Mouse (Mus musculus) CH12.LX (cell line): Measurements from ENCODE around the gene Cnst. TPM values are rescaled to one million over a fixed set of nuclear protein-coding genes. Genes with fewer than 3 reads are reported as not detected.

Experiments
- DNase-seq: peaks from one replicate; pipeline ENCODE4 v3.0.0-alpha.2; 2013; ENCODE audit errors: extremely low read depth
- H3K27ac ChIP-seq: 2 replicates; pipeline ENCODE4 v1.5.1; 2012; ENCODE audit warnings: low read depth, mild to moderate bottlenecking, control low read depth, moderate library complexity; ENCODE audit not compliant: insufficient read depth
- H3K27me3 ChIP-seq: replicated peaks from 2 replicates; pipeline ENCODE3; 2012; ENCODE audit warnings: inconsistent platforms
- H3K36me3 ChIP-seq, 2 experiments: replicated peaks in 1 of 2; 2 replicates each; pipeline versions ENCODE3 to v1.6.1; 2012; ENCODE audit warnings: inconsistent platforms in 1 of 2, low read length in 1 of 2, mild to moderate bottlenecking in 1 of 2, mixed read lengths in 1 of 2, moderate library complexity in 1 of 2; ENCODE audit not compliant: control insufficient read depth in 1 of 2, insufficient read depth in 1 of 2
- H3K4me1 ChIP-seq, 2 experiments: 2 replicates each; pipeline ENCODE4 v1.6.1; 2012; ENCODE audit warnings: inconsistent platforms in 1 of 2, moderate library complexity in 1 of 2; ENCODE audit not compliant: insufficient read depth in 2 of 2, control insufficient read depth in 1 of 2
- H3K4me2 ChIP-seq: 2 replicates; pipeline ENCODE4 v1.6.1; 2012; ENCODE audit warnings: low read depth, mild to moderate bottlenecking, control low read depth; ENCODE audit not compliant: poor library complexity, insufficient read depth, severe bottlenecking
- H3K4me3 ChIP-seq, 3 experiments: fragments of 150-350 bp in 1 of 3; sonication (generic) in 1 of 3; replicated peaks in 1 of 3; 2 replicates each; pipeline versions ENCODE3 to v1.5.1; 2011 to 2012; ENCODE audit warnings: low read depth in 2 of 3, low read length in 2 of 3, mild to moderate bottlenecking in 2 of 3, moderate library complexity in 2 of 3, control low read depth in 1 of 3, improper control_type of control experiment in 1 of 3, inconsistent platforms in 1 of 3, mixed read lengths in 1 of 3; ENCODE audit not compliant: poor library complexity in 1 of 3
- H3K79me2 ChIP-seq: replicated peaks from 2 replicates; pipeline ENCODE4 v1.6.1; 2012; ENCODE audit warnings: mild to moderate bottlenecking, moderate library complexity; ENCODE audit not compliant: control insufficient read depth, poor library complexity, insufficient read depth, severe bottlenecking; ENCODE audit errors: extremely low read depth
- H3K9ac ChIP-seq: 2 replicates; pipeline ENCODE4 v1.6.1; 2012; ENCODE audit warnings: low read depth, mild to moderate bottlenecking, control low read depth, moderate library complexity; ENCODE audit not compliant: insufficient read depth
- H3K9me3 ChIP-seq: replicated peaks from 2 replicates; pipeline ENCODE3; 2012; ENCODE audit warnings: low read length, inconsistent platforms, mixed read lengths
- BHLHE40 ChIP-seq: IDR thresholded peaks from 2 replicates; pipeline ENCODE4 v1.6.1; 2011; ENCODE audit warnings: mild to moderate bottlenecking, low read depth, low read length, improper control_type of control experiment
- CHD1 ChIP-seq: IDR thresholded peaks from 2 replicates; pipeline ENCODE4 v1.6.1; 2012; ENCODE audit warnings: low read depth, low read length, improper control_type of control experiment, inconsistent platforms
- CHD2 ChIP-seq: IDR thresholded peaks from 2 replicates; pipeline ENCODE4 v1.6.1; 2011; ENCODE audit warnings: low read length, improper control_type of control experiment
- E2F4 ChIP-seq: IDR thresholded peaks from 2 replicates; pipeline ENCODE4 v1.6.1; 2011; ENCODE audit warnings: low read depth, low read length, improper control_type of control experiment; ENCODE audit not compliant: insufficient replicate concordance
- HCFC1 ChIP-seq: IDR thresholded peaks from 2 replicates; pipeline ENCODE4 v1.6.1; 2012; ENCODE audit warnings: low read depth, mild to moderate bottlenecking, inconsistent platforms, low read length, improper control_type of control experiment
- JUN ChIP-seq: IDR thresholded peaks from 2 replicates; pipeline ENCODE4 v1.6.1; 2011; ENCODE audit warnings: low read depth, mild to moderate bottlenecking, low read length, improper control_type of control experiment, moderate library complexity; ENCODE audit not compliant: insufficient read depth
- MAX ChIP-seq: IDR thresholded peaks from 2 replicates; pipeline ENCODE4 v1.6.1; 2011; ENCODE audit warnings: low read length, improper control_type of control experiment
- MYC ChIP-seq: IDR thresholded peaks from 2 replicates; pipeline ENCODE4 v1.6.1; 2011; ENCODE audit warnings: low read depth, mild to moderate bottlenecking, improper control_type of control experiment, low read length
- PAX5 ChIP-seq: IDR thresholded peaks from 2 replicates; pipeline ENCODE4 v1.6.1; 2012; ENCODE audit warnings: low read length, inconsistent platforms, mixed read lengths
- RAD21 ChIP-seq: IDR thresholded peaks from 2 replicates; pipeline ENCODE4 v1.6.1; 2011; ENCODE audit warnings: low read depth, mild to moderate bottlenecking, low read length, improper control_type of control experiment, moderate library complexity
- RCOR1 ChIP-seq: conservative IDR thresholded peaks from 2 replicates; pipeline ENCODE4 v1.6.1; 2012; ENCODE audit warnings: low read depth, mild to moderate bottlenecking, inconsistent platforms, low read length, improper control_type of control experiment
- SIN3A ChIP-seq: IDR thresholded peaks from 2 replicates; pipeline ENCODE4 v1.6.1; 2012; ENCODE audit warnings: low read length, improper control_type of control experiment, inconsistent platforms
- SMC3 ChIP-seq: IDR thresholded peaks from 2 replicates; pipeline ENCODE4 v1.6.1; 2011; ENCODE audit warnings: low read depth, low read length, improper control_type of control experiment
- TCF12 ChIP-seq: IDR thresholded peaks from 2 replicates; pipeline ENCODE4 v1.6.1; 2014; ENCODE audit warnings: low read depth, mild to moderate bottlenecking, inconsistent platforms, low read length, improper control_type of control experiment
- USF1 ChIP-seq: IDR thresholded peaks from 2 replicates; pipeline ENCODE4 v1.6.1; 2014; ENCODE audit warnings: low read depth, mild to moderate bottlenecking, inconsistent platforms, low read length, improper control_type of control experiment
- USF2 ChIP-seq: conservative IDR thresholded peaks from 2 replicates; pipeline ENCODE4 v1.6.1; 2011; ENCODE audit warnings: low read depth, low read length, improper control_type of control experiment
- ZC3H11A ChIP-seq: IDR thresholded peaks from 2 replicates; pipeline ENCODE4 v1.6.1; 2012; ENCODE audit warnings: low read depth, mild to moderate bottlenecking, inconsistent platforms, low read length, improper control_type of control experiment
- ZKSCAN1 ChIP-seq: IDR thresholded peaks from 2 replicates; pipeline ENCODE4 v1.6.1; 2012; ENCODE audit warnings: low read depth, inconsistent platforms, low read length, improper control_type of control experiment, borderline replicate concordance
- ZMIZ1 ChIP-seq: IDR thresholded peaks from 2 replicates; pipeline ENCODE4 v1.6.1; 2012; ENCODE audit warnings: low read depth, mild to moderate bottlenecking, inconsistent platforms, low read length, improper control_type of control experiment
- ZNF384 ChIP-seq: IDR thresholded peaks from 2 replicates; pipeline ENCODE4 v1.6.1; 2012; ENCODE audit warnings: low read depth, low read length, improper control_type of control experiment, inconsistent platforms
- dilution Hi-C: fragments of 300-500 bp; cut with MboI; formaldehyde crosslinking; loops from 2 replicates; pipeline ENCODE4 v1.14.3; 2020; ENCODE audit warnings: low sequenced_read_pairs; ENCODE audit not compliant: extremely low pct_unique_long_range_greater_than_20kb, extremely low pct_ligation_motif_present
- in situ Hi-C: fragments of 300-500 bp; cut with MboI; formaldehyde crosslinking; loops from 3 replicates; pipeline ENCODE4 v1.14.3; 2019; ENCODE audit warnings: low sequenced_read_pairs, low pct_ligation_motif_present, low pct_unique_long_range_greater_than_20kb, mixed read lengths
- polyA plus RNA-seq: library from polyadenylated mRNA; unstranded; fragments of >175 nt; gene quantifications from 2 replicates; pipeline ENCODE4 v1.2.1, GENCODE M21; 2012; ENCODE audit warnings: low read depth; ENCODE audit not compliant: insufficient read length
- total RNA-seq, 2 experiments: library from RNA; depleted of rRNA; stranded (reverse); fragments of 300-350 nt in 1 of 2; fragments of >200 nt in 1 of 2; gene quantifications; 2 replicates each; pipeline ENCODE4 v1.2.3; 2012 to 2014

Cnst gene
- total and polyA plus RNA-seq, 3 experiments = 7.8 to 10.2 (median 9.3) TPM

DNA sequence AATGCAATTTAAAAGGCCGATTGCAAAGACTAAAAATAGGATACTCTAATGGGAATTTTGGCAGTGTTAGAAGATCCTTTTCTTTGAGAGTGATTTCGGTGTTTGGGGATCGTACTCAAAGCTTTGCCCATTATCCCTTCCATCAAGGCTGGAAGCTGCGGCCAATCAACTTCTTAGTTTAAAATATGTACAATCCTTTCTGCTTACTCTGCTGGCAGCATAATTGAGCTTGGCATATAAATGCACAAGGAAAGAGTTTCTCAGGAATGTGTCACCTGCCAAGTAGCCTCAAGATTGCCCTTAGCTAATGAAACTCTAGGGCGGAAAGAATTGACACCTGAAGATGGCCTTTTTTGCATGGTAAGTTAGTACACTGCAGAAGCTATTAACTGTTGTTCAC, 1.0 kb downstream of the Cnst start:
- dilution Hi-C loops = no loop called here
- H3K4me2 ChIP-seq = peak overlapping the region; percentile 97
- peak overlapping the region; percentile 37 to 89 (median 73) for H3K4me3 ChIP-seq
- peak overlapping the region; percentile 44 for H3K9ac ChIP-seq
- H3K36me3 ChIP-seq = peaks cover 5 to 28% of the 10 kb centered on the region in 2 experiments
- no peak overlapping the region for H3K27ac ChIP-seq
- no peaks in the 10 kb centered on the region for H3K27me3 ChIP-seq
- no peak for TF ChIP-seq TCF12
- TF ChIP-seq BHLHE40 = no peak
- TF ChIP-seq CHD1 = no peak
- TF ChIP-seq ZNF384 = no peak
- TF ChIP-seq ZMIZ1 = no peak
- no peak for TF ChIP-seq SMC3
- no peak for TF ChIP-seq RAD21
- no peak for TF ChIP-seq USF2
- TF ChIP-seq MAX = no peak
- no peak for TF ChIP-seq JUN
- no peak for TF ChIP-seq ZC3H11A
- TF ChIP-seq ZKSCAN1 = no peak
- H3K9me3 ChIP-seq = no peaks in the 10 kb centered on the region
- peaks cover 37% of the 10 kb centered on the region for H3K79me2 ChIP-seq
- peaks cover 14 to 66% of the 10 kb centered on the region in 2 experiments for H3K4me1 ChIP-seq
- in situ Hi-C loops = no loop called here
- DNase-seq = no peak

DNA sequence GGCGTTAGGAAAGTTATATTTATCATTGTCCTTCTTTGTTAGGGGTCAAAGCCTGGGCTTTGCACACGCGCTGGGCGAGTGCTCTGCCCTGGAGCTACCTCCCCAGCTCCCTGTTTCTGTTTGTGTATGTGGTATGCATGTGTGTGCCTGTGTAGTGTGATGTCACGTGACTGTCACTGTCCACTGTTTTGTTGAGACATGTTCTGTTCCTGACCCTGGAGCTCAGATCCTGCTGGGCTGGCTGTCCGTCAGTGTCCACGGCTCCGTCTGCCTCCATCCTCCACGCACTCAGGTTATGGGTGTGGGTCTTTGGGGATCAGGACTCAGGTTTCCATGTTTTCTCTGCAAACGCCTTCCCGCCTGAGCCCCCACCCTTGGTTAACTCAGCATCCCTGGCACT, 2.0 kb downstream of the Cnst start:
- H3K4me3 ChIP-seq = no peak overlapping the region
- dilution Hi-C loops = no loop called here
- H3K9ac ChIP-seq = no peak overlapping the region

More for the DNA sequence above, 2.0 kb downstream of the Cnst start:
- Histone ChIP-seq H3K27ac (no peak overlapping the region), H3K36me3 (peaks cover 3 to 21% of the 10 kb centered on the region in 2 experiments), H3K4me2 (no peak overlapping the region), H3K27me3 (no peaks in the 10 kb centered on the region), H3K4me1 (peaks cover 19 to 67% of the 10 kb centered on the region in 2 experiments), H3K79me2 (peaks cover 28% of the 10 kb centered on the region), H3K9me3 (no peaks in the 10 kb centered on the region)
- TF ChIP-seq PAX5 (no peak), RCOR1 (no peak), BHLHE40 (peak; percentile 52; the same call in 1 of the 2 replicates), MYC (no peak), MAX (no peak), USF1 (peak; percentile 42; the same call in 1 of the 2 replicates), SIN3A (no peak), E2F4 (no peak), CHD2 (no peak), HCFC1 (no peak)
- in situ Hi-C loops = no loop called here
- no peak for DNase-seq
